Mouse (Mus musculus) midbrain, embryonic 12.5 days (tissue): ENCODE results near the gene Gm27027. TPM values are rescaled to one million over a fixed set of nuclear protein-coding genes. Genes with fewer than 3 reads are reported as not detected.

Source experiments
- ATAC-seq: fragments of 200-750 bp; cut with Nextera tagmentation; 2 replicates; pipeline ENCODE4 v1.8.0; 2017; ENCODE audit warnings: low read depth, moderate TSS enrichment, moderate library complexity; ENCODE audit not compliant: low FRiP score
- H3K27ac ChIP-seq: fragments of 300-500 bp; sonication (generic); replicated peaks from 2 replicates; pipeline ENCODE4 v1.5.1; 2016; ENCODE audit warnings: mild to moderate bottlenecking
- H3K27me3 ChIP-seq: fragments of 300-500 bp; sonication (generic); 2 replicates; pipeline ENCODE4 v1.6.1; 2016; ENCODE audit warnings: mild to moderate bottlenecking
- H3K36me3 ChIP-seq: fragments of 300-500 bp; sonication (generic); 2 replicates; pipeline ENCODE4 v1.6.1; 2016
- H3K4me1 ChIP-seq: fragments of 300-500 bp; sonication (generic); 2 replicates; pipeline ENCODE4 v1.6.1; 2016
- H3K4me2 ChIP-seq: fragments of 300-500 bp; sonication (generic); replicated peaks from 2 replicates; pipeline ENCODE4 v1.6.1; 2016; ENCODE audit warnings: mild to moderate bottlenecking, moderate library complexity
- H3K4me3 ChIP-seq: fragments of 300-500 bp; sonication (generic); 2 replicates; pipeline ENCODE4 v1.5.1; 2016; ENCODE audit warnings: mild to moderate bottlenecking
- H3K9ac ChIP-seq: fragments of 300-500 bp; sonication (generic); replicated peaks from 2 replicates; pipeline ENCODE4 v1.6.1; 2016; ENCODE audit warnings: mild to moderate bottlenecking, moderate library complexity
- H3K9me3 ChIP-seq: fragments of 300-500 bp; sonication (generic); 2 replicates; pipeline ENCODE4 v1.6.1; 2016; ENCODE audit warnings: mild to moderate bottlenecking
- WGBS: fragments of 180-500 bp; shearing (Covaris S2); methylation state at CpG from one replicate; pipeline ENCODE4 v1.1.7; 2016; 5-methylcytosine and 5-hydroxymethylcytosine counted together
- polyA plus RNA-seq: library from polyadenylated mRNA; unstranded; fragments of >200 nt; fragmentation: Nextera tagmentation; extraction: Ambion mirVana; gene quantifications from 2 replicates; pipeline ENCODE4 v1.2.1, GENCODE M21; 2016

Gm27027 gene
- polyA plus RNA-seq, 1 experiment from 2014 or later, result not detected

- Histone ChIP-seq H3K9me3 (no peaks in the 10 kb centered on the region), H3K4me2 (no peak overlapping the region), H3K9ac (no peak overlapping the region), H3K27ac (no peak overlapping the region), H3K27me3 (peaks cover 8% of the 10 kb centered on the region; the same call in 1 of the 2 replicates), H3K4me3 (no peak overlapping the region), H3K36me3 (peaks cover 15% of the 10 kb centered on the region), H3K4me1 (peaks cover 25% of the 10 kb centered on the region)
- ATAC-seq, result no peak
- 46% methylated on average over 7 of the region's 7 CpGs for WGBS
These were observed 21.1 kb downstream of the Gm27027 start for GRCm38 (mm10) chr2:93975041-93975440.

GRCm38 (mm10) chr2:93971647-93972046 is 24.5 kb downstream of the Gm27027 start:
- no peak overlapping the region for H3K4me2 ChIP-seq
- H3K27me3 ChIP-seq, result peaks cover 5% of the 10 kb centered on the region; the same call in 1 of the 2 replicates
- H3K4me3 ChIP-seq, result no peak overlapping the region
- H3K27ac ChIP-seq, result no peak overlapping the region
- H3K36me3 ChIP-seq, result no peaks in the 10 kb centered on the region
- H3K9me3 ChIP-seq, result no peaks in the 10 kb centered on the region
- H3K4me1 ChIP-seq, result peaks cover 18% of the 10 kb centered on the region
- 75% methylated on average over 3 of the region's 3 CpGs for WGBS
- no peak for ATAC-seq
- H3K9ac ChIP-seq, result no peak overlapping the region

GRCm38 (mm10) chr2:93964494-93965160 is 31.5 kb downstream of the Gm27027 start:
- 39% methylated on average over 7 of the region's 7 CpGs for WGBS
- Histone ChIP-seq H3K27ac (no peak overlapping the region), H3K27me3 (no peaks in the 10 kb centered on the region), H3K9me3 (no peaks in the 10 kb centered on the region), H3K4me3 (no peak overlapping the region), H3K4me1 (peaks cover 12% of the 10 kb centered on the region), H3K36me3 (no peaks in the 10 kb centered on the region), H3K9ac (no peak overlapping the region), H3K4me2 (no peak overlapping the region)
- peak; percentile 44; the same call in 1 of the 2 replicates for ATAC-seq

GRCm38 (mm10) chr2:93963802-93964201 is 32.4 kb downstream of the Gm27027 start:
- Histone ChIP-seq H3K4me1 (peaks cover 12% of the 10 kb centered on the region), H3K27me3 (peaks cover 2% of the 10 kb centered on the region), H3K9ac (no peak overlapping the region), H3K36me3 (no peaks in the 10 kb centered on the region), H3K4me3 (no peak overlapping the region), H3K9me3 (no peaks in the 10 kb centered on the region), H3K4me2 (no peak overlapping the region), H3K27ac (no peak overlapping the region)
- ATAC-seq, result no peak
- WGBS, result 94% methylated on average over 1 of the region's 1 CpGs

- Histone ChIP-seq H3K9me3 (no peaks in the 10 kb centered on the region), H3K27me3 (peaks cover 23% of the 10 kb centered on the region), H3K27ac (no peak overlapping the region), H3K4me1 (peaks cover 26% of the 10 kb centered on the region), H3K4me2 (no peak overlapping the region), H3K9ac (no peak overlapping the region), H3K36me3 (no peaks in the 10 kb centered on the region), H3K4me3 (no peak overlapping the region)
- no peak for ATAC-seq
- 77% methylated on average over 8 of the region's 8 CpGs for WGBS
These were observed 34.4 kb downstream of the Gm27027 start for GRCm38 (mm10) chr2:93961716-93962115.

- Histone ChIP-seq H3K9ac (no peak overlapping the region), H3K27ac (no peak overlapping the region), H3K9me3 (no peaks in the 10 kb centered on the region), H3K27me3 (peaks cover 47% of the 10 kb centered on the region), H3K4me1 (peaks cover 38% of the 10 kb centered on the region), H3K36me3 (no peaks in the 10 kb centered on the region), H3K4me3 (no peak overlapping the region), H3K4me2 (no peak overlapping the region)
- no peak for ATAC-seq
- 78% methylated on average over 8 of the region's 8 CpGs for WGBS
These were observed 36.8 kb downstream of the Gm27027 start for GRCm38 (mm10) chr2:93959346-93959745.

GRCm38 (mm10) chr2:93958216-93958615 is 37.9 kb downstream of the Gm27027 start:
- ATAC-seq, result no peak
- H3K27me3 ChIP-seq, result peaks cover 58% of the 10 kb centered on the region
- no peak overlapping the region for H3K27ac ChIP-seq
- H3K9ac ChIP-seq, result no peak overlapping the region
- WGBS, result 73% methylated on average over 3 of the region's 3 CpGs
- H3K4me2 ChIP-seq, result no peak overlapping the region
- H3K4me3 ChIP-seq, result no peak overlapping the region
- H3K9me3 ChIP-seq, result no peaks in the 10 kb centered on the region
- peaks cover 37% of the 10 kb centered on the region for H3K4me1 ChIP-seq
- H3K36me3 ChIP-seq, result no peaks in the 10 kb centered on the region

- ATAC-seq, result no peak
- H3K4me1 ChIP-seq, result peaks cover 37% of the 10 kb centered on the region
- no peak overlapping the region for H3K4me3 ChIP-seq
- no peak overlapping the region; the same call in 1 of the 2 replicates for H3K27ac ChIP-seq
- H3K27me3 ChIP-seq, result peaks cover 60% of the 10 kb centered on the region
- no peaks in the 10 kb centered on the region for H3K9me3 ChIP-seq
- H3K4me2 ChIP-seq, result no peak overlapping the region
- WGBS, result 47% methylated on average over 8 of the region's 8 CpGs
- no peaks in the 10 kb centered on the region for H3K36me3 ChIP-seq
- no peak overlapping the region for H3K9ac ChIP-seq
These were observed 38.4 kb downstream of the Gm27027 start for GRCm38 (mm10) chr2:93957785-93958175.

GRCm38 (mm10) chr2:93956908-93957784 is 39.0 kb downstream of the Gm27027 start, which contains the start of gene Gm13889:
TSS of gene Gm13889 (minus strand) at chr2:93957201.
- 5% methylated on average over 57 of the region's 62 CpGs for WGBS
- peaks cover 60% of the 10 kb centered on the region for H3K27me3 ChIP-seq
- peak within 1 kb of the TSS; percentile 42; the same call in 1 of the 2 replicates for H3K27ac ChIP-seq
- H3K4me1 ChIP-seq, result peaks cover 37% of the 10 kb centered on the region
- peak within 1 kb of the TSS; percentile 68 for H3K9ac ChIP-seq
- ATAC-seq, result peak; percentile 68
- H3K4me2 ChIP-seq, result peak within 1 kb of the TSS; percentile 99
- H3K36me3 ChIP-seq, result no peaks in the 10 kb centered on the region
- no peaks in the 10 kb centered on the region for H3K9me3 ChIP-seq
- peak within 1 kb of the TSS; percentile 68 for H3K4me3 ChIP-seq

GRCm38 (mm10) chr2:93956331-93956801 is 39.8 kb downstream of the Gm27027 start:
- H3K4me2 ChIP-seq, result peak overlapping the region; percentile 99
- WGBS, result under 1% methylated on average over 39 of the region's 44 CpGs
- H3K36me3 ChIP-seq, result no peaks in the 10 kb centered on the region
- H3K27ac ChIP-seq, result no peak overlapping the region
- ATAC-seq, result peak; percentile 57
- H3K4me1 ChIP-seq, result peaks cover 37% of the 10 kb centered on the region
- H3K27me3 ChIP-seq, result peaks cover 64% of the 10 kb centered on the region
- peak overlapping the region; percentile 68 for H3K9ac ChIP-seq
- H3K9me3 ChIP-seq, result no peaks in the 10 kb centered on the region
- peak overlapping the region; percentile 68 for H3K4me3 ChIP-seq

GRCm38 (mm10) chr2:93955886-93956285 is 40.3 kb downstream of the Gm27027 start:
- H3K27ac ChIP-seq, result no peak overlapping the region
- H3K27me3 ChIP-seq, result peaks cover 64% of the 10 kb centered on the region
- 0 out of 2 replicates have a peak, but pooled peaks have one; percentile 5 for ATAC-seq

More at GRCm38 (mm10) chr2:93955886-93956285, 40.3 kb downstream of the Gm27027 start:
- WGBS, result under 1% methylated on average over 31 of the region's 31 CpGs
- no peaks in the 10 kb centered on the region for H3K9me3 ChIP-seq
- H3K4me1 ChIP-seq, result peaks cover 37% of the 10 kb centered on the region
- peak overlapping the region; percentile 68 for H3K9ac ChIP-seq
- H3K4me3 ChIP-seq, result peak overlapping the region; percentile 68
- no peaks in the 10 kb centered on the region for H3K36me3 ChIP-seq
- peak overlapping the region; percentile 99 for H3K4me2 ChIP-seq
